13 mouse cellular contexts compared by ENCODE assay signal in genomic region chr13:45632133-45632532, GRCm38 (mm10).
DNase-seq lines count a peak whose midpoint lies in the region; ATAC-seq and TF ChIP-seq lines count a peak whose summit lies in the region.
"Had no signal": no experiment of that assay in that cellular context is flagged by ENCODE, and none has a peak within 500 bp of the region (broad histone marks: within the 10 kb centered on the region; RNA-seq: fewer than 3 reads in every experiment).

No protein-coding gene starts in this region.

- H3K27ac ChIP-seq in heart, postnatal 0 days (ENCODE audit: low read depth): no peak overlapping the region
- no peak overlapping the region for H3K27ac ChIP-seq in lung, embryonic 14.5 days (ENCODE audit: low read depth)
- no peak overlapping the region for H3K27ac ChIP-seq in bone marrow macrophage, adult 2 months (ENCODE audit: insufficient read depth, low read depth, low read length)
- H3K27ac ChIP-seq: forebrain, embryonic 10.5 days; hindbrain, embryonic 10.5 days; limb, embryonic 13.5 days had no signal

- 81% methylated on average over 3 of the region's 3 CpGs for WGBS in heart, postnatal 0 days
- 82% methylated on average over 3 of the region's 3 CpGs for WGBS in lung, embryonic 14.5 days

- no peak overlapping the region for H3K9ac ChIP-seq in heart, postnatal 0 days (replicated peaks; ENCODE audit: low read depth, low read length)
- H3K9ac ChIP-seq in lung, embryonic 14.5 days: no peak overlapping the region
- H3K9ac ChIP-seq: limb, embryonic 13.5 days had no signal

- no peaks in the 10 kb centered on the region for H3K9me3 ChIP-seq in heart, postnatal 0 days (replicated peaks; ENCODE audit: control insufficient read depth, low read length)
- H3K9me3 ChIP-seq in lung, embryonic 14.5 days (ENCODE audit: low read depth, low read length): no peaks in the 10 kb centered on the region
- H3K9me3 ChIP-seq: forebrain, embryonic 10.5 days; hindbrain, embryonic 10.5 days; limb, embryonic 13.5 days had no signal

- peaks cover 32% of the 10 kb centered on the region; the same call in 1 of the 2 replicates for H3K4me1 ChIP-seq in heart, postnatal 0 days (ENCODE audit: control insufficient read depth, insufficient read depth)
- peaks cover 8% of the 10 kb centered on the region for H3K4me1 ChIP-seq in lung, embryonic 14.5 days (ENCODE audit: insufficient read depth)
- peaks cover 9% of the 10 kb centered on the region for H3K4me1 ChIP-seq in bone marrow macrophage, adult 2 months (ENCODE audit: control insufficient read depth, insufficient read depth, low read length)

- H3K4me2 ChIP-seq in heart, postnatal 0 days (ENCODE audit: low read depth, low read length): no peak overlapping the region
- no peak overlapping the region for H3K4me2 ChIP-seq in lung, embryonic 14.5 days
- H3K4me2 ChIP-seq: limb, embryonic 13.5 days had no signal

- H3K27me3 ChIP-seq in heart, postnatal 0 days (ENCODE audit: control insufficient read depth, insufficient read depth, low read length): no peaks in the 10 kb centered on the region
- no peaks in the 10 kb centered on the region for H3K27me3 ChIP-seq in lung, embryonic 14.5 days (ENCODE audit: insufficient read depth, low read length)
- H3K27me3 ChIP-seq: limb, embryonic 13.5 days had no signal

- intact Hi-C loops in heart, postnatal 10 days (cut with DNase I): loop anchor here (5.0 kb wide), 1 partner anchor 335 kb away; the partner anchor contains the start of gene Atxn1

- no peak for TF ChIP-seq EP300 in heart, postnatal 0 days (IDR thresholded peaks at IDR 0.05; ENCODE audit: low read depth)

- no peak for TF ChIP-seq POLR2A in bone marrow macrophage, adult 2 months (IDR thresholded peaks at IDR 0.05; ENCODE audit: borderline replicate concordance, low read depth, low read length)

- peak; percentile 15 for DNase-seq in adrenal gland, postnatal 14 days
- DNase-seq in adrenal gland, postnatal 4 days (ENCODE audit: low spot score in 2 of 2): no peak
- no peak for DNase-seq in heart, postnatal 0 days (ENCODE audit: low spot score)
- DNase-seq in heart, postnatal 10 days: no peak
- no peak for DNase-seq in lung, embryonic 14.5 days
- DNase-seq in lung, postnatal 4 days: no peak
- no peak for DNase-seq in left cerebral cortex, adult 8-10 months (ENCODE audit: low spot score in 2 of 2)
- DNase-seq: thymus, postnatal 25 days had no signal

- TF ChIP-seq CTCF in heart, postnatal 0 days (IDR thresholded peaks at IDR 0.05; ENCODE audit: low read depth): peak; percentile 39
- peak; percentile 44 for TF ChIP-seq CTCF in lung, embryonic 14.5 days (IDR thresholded peaks at IDR 0.05; ENCODE audit: low read depth)
- peak; percentile 17; the same call in 1 of the 2 replicates for TF ChIP-seq CTCF in bone marrow macrophage, adult 2 months (IDR thresholded peaks at IDR 0.05; ENCODE audit: low read depth, low read length)

- no peaks in the 10 kb centered on the region; the same call in 1 of the 2 replicates for H3K36me3 ChIP-seq in heart, postnatal 0 days (replicated peaks; ENCODE audit: control insufficient read depth, insufficient read depth, low read length)
- no peaks in the 10 kb centered on the region for H3K36me3 ChIP-seq in lung, embryonic 14.5 days (ENCODE audit: insufficient read depth)
- H3K36me3 ChIP-seq: forebrain, embryonic 10.5 days; hindbrain, embryonic 10.5 days; limb, embryonic 13.5 days had no signal

- ATAC-seq in heart, postnatal 0 days (ENCODE audit: insufficient read depth, low read depth): no peak
- no peak for ATAC-seq in lung, embryonic 14.5 days (ENCODE audit: insufficient read depth)
- ATAC-seq: midbrain, embryonic 16.5 days had no signal

- no peak overlapping the region for H3K4me3 ChIP-seq in heart, postnatal 0 days (ENCODE audit: low read depth, low read length)
- H3K4me3 ChIP-seq in lung, embryonic 14.5 days (ENCODE audit: low read depth, low read length): no peak overlapping the region
- H3K4me3 ChIP-seq in bone marrow macrophage, adult 2 months (ENCODE audit: insufficient read depth, low read length): no peak overlapping the region
- H3K4me3 ChIP-seq: forebrain, embryonic 10.5 days; hindbrain, embryonic 10.5 days; limb, embryonic 13.5 days had no signal
